Mouse (Mus musculus) T-helper 2 cell (primary cell): ENCODE measurements around the gene Ttc28.

Experiments
- in situ Hi-C: fragments of 300-600 bp; cut with MboI, MseI; formaldehyde crosslinking; loops from one replicate; pipeline ENCODE4 v1.15.1; 2025; ENCODE audit warnings: high pct_unique_total_duplicates

The Ttc28 gene

DNA sequence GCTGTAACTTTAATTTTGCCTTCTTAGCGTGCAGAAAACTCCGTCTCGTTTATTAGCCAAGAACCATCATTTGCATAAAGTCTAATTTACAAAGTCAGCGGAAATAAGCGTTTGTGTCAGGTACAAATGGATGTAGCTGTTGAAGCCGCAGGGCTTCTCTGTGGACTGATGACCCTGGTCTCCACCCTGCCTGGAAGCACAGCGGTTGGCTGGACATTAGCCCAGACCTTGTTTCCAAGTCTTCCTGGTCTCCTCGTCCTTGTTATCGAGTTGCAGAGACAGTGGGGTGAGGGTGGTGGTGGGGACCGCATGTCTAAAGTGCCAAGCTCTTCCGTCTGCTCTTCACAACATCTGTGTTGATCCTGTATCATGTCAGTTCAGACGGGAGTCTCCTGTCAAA, 246.1 kb downstream of the Ttc28 start:
- in situ Hi-C loops: no loop called here

DNA sequence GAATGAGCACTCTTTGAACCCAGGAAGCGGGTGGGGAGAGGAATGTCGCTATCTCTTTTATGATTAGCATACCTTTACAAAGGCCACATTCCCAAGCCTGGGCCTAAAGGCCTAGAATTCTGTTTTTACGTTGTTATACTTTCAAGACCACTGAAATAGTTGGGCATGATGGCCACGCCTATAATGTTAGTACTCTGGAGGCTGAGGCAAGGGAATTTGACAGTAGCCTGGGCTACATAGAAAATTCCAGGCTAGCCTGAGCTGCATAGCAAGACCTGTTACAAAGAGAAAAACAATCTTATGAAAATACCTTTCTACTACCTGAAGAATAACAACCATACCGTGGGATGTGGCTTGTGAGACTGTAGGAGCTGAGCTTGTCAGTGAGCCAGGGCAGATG, 248.2 kb downstream of the Ttc28 start:
- in situ Hi-C loops: no loop called here

DNA sequence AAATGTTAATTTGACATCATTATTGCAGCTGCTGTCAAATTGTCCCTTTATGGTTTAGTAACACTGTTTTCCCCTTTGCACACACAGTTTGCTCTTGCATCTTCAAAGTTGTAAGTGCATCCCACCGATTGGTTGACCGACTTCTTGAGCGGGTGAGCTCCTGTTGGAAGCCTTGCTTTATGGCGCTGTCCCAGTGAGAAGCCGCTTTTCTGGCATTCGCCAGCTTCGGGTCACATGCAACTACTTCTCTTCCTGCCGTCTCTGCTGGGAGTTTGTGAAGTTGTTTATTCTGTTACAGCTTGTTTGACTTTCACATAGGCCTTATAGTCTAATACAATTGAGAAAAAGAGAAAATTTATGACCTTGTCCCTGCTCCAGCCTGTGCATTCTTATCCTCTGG, 250.5 kb downstream of the Ttc28 start:
- in situ Hi-C loops: no loop called here

DNA sequence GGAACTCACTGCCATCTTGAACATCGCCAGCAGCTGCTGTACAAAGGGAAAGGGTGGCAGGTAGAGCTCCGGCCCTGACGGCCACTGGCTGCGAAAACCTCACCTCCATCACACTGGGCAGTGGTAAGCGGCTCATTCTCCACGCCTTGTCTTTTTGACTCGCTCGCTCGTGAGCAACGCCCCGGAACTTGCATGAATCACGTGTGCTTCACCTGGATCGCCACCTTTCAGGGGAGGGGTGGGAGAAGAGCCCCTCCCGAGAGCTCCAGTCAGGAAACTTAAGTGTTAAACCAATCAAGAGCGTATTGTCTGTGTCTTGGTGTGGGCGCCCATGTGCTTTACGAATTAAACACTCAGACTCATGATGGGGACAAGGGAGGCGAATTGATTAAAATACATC, 252.0 kb downstream of the Ttc28 start:
- in situ Hi-C loops: no loop called here

DNA sequence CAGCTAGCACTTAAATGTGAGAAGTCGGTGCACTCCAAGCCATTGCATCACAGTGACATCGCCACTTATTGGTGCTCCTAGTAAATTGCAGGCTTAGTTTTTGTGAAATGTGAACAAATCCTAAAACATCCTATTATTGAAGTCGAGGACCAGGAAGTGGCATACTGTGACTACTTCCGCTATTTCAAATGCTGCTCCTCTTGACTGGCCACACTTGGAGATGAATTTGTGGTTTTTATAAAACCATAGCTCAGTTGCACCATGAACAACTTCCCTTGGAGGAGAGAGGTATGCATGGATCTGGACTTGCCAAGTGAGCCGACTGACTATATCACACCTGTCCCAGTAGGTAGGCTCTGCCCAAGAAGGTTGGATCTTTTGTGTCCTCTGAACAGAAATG, 253.5 kb downstream of the Ttc28 start:
- in situ Hi-C loops: no loop called here

DNA sequence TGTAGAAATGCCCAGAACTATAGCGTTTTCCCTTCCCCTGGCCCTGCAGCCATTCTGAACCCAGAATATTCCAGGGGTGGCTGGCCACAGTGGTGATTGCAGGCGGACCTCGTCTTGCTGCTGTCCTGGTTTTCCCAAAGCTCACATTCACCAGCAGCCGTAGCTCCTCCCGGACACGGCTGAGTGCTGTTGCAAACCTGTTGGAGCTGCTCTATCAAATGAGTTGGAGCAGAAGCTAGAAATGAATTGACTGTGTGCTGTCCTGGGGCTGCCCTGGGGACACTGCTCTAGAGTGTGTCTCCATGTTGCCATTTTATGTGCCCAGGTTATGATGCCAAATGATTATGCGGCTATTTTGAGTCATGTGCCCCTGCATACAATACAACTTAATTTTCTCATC, 254.2 kb downstream of the Ttc28 start:
- in situ Hi-C loops: no loop called here

DNA sequence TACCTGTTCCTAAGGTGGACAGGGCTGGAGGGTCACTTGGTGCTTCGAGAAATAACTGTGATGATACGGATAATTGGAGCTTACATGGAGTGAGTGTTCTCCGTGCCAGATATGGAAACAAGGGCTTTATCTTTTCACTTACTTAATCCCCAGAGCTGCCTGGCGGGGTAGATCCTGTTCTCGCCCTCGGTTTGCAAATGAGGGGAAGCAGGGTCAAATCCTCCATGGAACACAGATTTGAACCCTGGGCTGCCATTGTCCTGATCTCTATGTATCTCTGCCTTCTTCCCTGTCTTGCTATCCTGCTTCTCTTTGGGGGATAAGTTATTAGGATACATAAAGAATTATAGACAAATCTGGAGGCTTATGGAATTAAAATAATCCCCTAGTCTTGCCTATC, 257.7 kb downstream of the Ttc28 start:
- in situ Hi-C loops: no loop called here

DNA sequence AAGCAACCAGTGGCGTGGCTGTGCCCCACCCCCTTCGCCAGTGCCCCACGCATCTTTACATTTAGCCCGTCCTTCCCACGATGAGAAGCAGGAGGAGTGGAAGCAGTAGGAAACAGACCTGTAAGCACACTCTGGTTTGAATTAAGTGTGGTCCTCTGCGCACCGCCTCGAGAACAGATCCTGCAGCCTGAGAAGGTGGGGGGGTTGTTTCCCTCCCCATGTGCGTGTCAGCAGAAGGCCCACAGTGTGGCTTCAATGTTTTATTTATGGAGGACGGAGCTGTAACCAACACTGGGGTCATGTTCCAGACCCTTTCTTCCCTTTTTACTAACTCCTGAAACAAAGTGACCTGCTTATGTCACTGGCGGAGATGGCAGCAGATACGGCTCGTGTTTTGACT, 258.1 kb downstream of the Ttc28 start:
- in situ Hi-C loops: no loop called here

DNA sequence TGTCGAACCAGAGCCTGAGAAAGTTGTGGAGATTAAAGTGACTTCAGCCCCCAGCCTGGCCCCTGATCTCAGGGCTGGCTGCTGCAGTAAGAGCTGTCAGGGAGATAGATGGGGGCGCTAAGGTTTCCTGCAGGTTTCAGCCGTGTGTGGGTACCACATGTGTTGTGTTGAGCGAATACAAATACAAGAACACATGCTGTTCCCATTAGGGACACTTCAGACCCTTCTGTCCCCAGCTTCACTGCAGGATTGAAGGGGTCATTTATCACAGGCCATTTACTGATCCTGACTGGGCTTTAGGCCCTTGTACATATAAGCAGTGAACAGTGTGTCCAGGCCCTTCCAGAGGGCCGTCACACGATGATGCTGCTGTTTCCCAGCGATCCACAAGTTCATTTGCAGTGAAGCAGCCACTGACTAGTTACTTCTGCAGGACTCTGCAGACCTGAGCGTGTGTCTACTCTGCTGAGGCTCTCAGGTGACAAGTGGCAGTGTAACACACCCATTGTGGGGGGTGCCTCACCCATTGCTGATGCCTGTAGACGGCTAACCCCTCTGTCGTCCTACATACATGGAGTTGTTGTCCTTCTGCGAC, 258.7 kb downstream of the Ttc28 start:
- in situ Hi-C loops: no loop called here

DNA sequence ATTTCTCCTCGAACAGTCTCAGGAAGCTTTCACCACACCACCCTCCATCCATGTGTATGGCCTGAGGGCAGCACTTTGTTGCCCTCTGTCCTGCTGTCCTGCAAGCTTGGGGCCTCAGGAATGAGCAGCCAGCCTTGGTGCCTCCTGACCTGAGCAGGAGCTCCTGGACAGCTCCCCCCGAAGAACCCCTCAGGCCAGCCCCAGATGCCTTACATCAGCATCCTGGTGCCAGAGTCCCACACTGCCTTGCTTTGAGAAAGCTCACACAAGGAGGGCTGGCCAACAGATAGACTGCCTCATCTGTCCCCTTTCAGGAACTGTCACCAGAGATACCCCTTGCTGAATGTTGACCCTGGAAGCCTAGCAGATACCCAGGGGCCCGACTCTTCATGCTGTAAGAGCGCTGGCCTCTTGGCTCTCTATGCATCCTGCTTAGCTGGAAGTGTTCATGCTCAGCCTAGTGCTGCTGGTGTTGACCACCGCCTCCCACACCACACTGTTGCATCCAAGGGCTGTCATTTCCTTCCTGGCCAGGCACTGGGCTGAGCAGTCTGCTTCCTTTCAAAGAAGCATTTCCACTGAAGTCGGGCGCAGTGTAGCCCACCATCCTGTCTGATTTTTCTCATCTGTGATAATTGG, 259.4 kb downstream of the Ttc28 start:
- in situ Hi-C loops: no loop called here

DNA sequence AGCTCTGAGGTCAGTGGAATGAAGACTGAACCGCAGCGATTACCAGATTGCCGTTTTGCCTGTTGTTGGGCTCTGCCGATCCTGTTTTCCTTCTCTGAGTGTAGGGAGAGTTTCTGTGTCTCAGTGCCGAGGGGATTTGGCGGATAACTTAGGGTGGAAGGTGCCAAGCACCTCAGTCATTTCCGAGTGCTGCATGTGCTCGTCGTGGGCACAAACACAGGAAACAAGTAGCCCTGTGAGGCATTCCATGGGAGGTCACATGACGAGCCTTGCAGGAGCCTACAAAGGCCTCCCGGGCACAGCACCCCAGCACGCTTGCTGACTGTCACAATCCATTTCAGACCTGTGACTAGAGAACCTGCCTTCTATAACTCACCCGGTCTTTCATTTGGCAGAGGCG, 260.0 kb downstream of the Ttc28 start:
- in situ Hi-C loops: no loop called here

DNA sequence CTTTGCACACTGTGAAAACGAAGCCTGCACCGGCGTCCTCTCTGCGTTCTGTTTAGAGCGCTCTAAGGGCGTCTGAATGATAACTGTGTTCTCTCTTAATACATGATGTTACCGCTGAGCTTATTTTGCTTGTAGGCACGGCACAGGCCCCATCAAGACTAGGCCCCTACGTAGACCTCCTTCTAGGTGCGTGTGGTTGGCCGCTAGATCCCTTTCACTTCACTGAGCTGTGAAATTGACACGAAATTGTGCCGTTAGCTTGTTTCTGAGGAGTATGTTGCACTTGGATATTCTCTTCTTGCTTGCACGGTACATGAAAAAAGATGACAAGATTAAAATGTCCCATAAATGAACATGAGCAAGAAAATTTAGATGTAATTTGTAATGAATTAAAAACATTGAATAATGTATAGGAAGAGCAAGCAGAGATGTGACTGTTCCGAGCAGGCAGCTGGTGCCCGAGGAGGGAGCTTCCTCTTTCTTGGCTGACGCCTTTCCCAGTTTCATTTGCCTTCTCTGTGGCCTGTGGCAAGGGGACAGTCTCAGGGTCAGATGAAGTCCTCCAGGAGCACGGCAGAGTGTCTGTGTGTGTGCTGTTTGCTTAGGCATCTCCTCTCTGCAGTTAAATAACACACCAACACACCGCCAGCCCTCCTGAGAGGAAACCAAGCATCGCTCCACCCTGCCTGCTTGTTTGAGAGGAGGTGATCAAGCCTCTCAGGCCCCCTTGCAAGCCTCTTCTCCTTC, 261.7 kb downstream of the Ttc28 start:
- in situ Hi-C loops: no loop called here

DNA sequence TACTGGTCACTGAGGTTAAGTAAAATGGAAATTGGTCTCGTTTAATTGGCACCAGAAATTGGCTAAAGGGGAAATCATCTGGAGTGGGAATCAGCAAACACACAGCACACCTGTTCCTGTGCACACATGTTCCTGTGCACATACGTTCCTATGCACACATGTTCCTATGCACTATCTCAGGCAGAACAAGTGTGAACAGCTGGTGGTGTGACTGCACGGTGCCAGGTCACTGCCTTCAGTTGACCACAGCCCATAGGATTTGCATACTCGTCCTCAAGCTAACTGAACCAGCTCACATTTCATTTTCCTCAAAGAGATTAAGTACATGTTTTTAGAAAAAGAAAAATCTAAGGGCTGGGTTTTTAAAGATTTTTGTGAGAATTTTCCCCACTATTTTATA, 263.2 kb downstream of the Ttc28 start:
- in situ Hi-C loops: no loop called here

DNA sequence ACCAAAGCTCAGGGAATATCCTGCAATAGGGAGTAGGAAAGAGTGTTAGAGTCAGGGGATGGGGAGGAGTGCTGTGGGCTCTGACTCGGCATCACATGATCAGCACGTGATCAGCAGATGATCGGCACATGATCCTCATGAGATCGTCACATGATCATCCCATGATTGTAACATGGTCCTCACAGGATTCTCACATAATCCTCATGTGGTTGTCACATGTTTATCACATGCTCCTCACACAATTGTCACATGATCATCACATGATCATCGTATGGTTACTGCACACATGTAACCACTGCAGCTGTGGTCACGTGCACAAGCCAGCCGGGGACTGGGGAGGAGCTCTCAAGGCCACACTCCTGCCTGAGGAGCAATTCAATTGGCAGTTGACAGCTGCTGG, 264.8 kb downstream of the Ttc28 start:
- in situ Hi-C loops: no loop called here

DNA sequence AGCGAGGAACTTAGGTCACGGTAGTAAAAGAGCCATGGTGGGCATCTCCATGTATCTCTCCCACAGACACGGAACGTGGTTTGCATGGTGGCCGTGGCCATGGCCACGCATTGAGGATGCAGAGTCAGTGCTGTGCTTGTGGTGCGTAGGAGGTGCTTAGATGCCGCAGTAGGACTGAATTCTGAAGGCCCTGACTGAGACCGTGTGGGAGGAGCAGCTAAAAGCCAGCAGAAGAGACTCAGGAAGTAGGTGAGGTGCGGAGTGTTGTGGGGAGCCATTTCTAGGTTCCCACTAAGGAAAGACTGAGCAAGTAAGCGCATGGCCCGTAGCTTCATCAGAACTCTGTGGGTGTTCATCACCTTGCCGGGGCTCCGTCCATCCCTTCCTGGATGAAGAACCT, 271.0 kb downstream of the Ttc28 start:
- in situ Hi-C loops: no loop called here

DNA sequence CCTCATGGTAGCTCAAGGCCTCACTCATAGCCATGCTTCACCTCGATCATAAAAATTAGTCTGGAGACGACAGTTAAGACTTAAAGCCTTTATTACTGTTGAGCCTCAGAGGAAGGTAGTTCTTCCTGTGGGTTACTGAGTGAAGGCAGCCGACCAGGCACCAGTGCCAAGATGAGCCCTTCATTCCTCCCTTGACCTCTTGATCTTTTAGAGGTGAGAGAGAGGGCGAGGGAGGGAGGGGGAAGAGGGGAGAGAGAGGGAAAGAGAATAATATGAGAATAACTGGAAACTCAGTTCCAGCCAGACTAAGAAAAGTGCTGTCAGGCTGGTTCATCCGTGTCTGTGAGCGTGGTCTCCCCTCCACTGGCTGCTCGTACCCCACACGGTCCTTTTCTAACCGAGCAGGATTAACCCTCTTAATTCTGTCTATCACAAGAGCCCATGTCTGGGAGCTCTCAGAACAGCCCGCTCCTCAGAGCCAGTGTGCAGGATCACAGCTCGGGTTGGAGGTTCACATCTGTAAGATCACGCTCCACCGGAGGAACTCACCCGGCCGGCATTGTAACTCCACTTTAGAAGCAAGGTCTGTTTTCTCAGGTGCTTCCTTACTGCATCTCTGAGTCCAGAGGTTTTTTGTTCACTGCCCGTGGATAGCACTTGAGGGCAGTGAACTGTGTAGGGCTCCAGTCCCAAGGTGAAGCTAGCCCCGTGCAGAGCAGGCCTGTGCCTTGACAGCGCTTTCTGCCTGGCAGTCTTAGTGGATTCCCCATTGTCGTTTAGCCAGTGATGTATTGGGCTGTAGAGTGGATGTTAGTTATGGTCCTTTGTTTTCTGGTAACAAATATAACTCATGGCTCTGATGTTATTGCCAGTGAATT, 272.5 kb downstream of the Ttc28 start:
- in situ Hi-C loops: no loop called here

DNA sequence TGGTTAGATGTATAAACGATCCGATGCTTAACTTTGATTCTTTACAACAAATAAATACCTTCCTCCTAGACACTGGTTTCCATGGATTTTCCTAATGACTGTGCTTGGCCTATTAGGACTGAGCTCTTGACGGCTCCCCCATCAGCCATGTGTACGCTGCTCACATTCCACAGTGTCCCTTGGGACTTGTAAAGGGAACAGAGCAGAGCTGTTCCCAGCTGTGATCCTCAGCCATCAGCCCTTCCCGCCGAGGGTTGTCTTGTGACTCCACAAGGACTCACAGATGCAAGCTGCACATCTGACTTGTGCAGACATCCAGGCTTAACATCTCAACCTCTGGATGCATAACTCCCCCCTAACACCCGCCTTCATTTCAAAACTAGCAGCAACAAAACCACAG, 275.0 kb downstream of the Ttc28 start:
- in situ Hi-C loops: no loop called here

DNA sequence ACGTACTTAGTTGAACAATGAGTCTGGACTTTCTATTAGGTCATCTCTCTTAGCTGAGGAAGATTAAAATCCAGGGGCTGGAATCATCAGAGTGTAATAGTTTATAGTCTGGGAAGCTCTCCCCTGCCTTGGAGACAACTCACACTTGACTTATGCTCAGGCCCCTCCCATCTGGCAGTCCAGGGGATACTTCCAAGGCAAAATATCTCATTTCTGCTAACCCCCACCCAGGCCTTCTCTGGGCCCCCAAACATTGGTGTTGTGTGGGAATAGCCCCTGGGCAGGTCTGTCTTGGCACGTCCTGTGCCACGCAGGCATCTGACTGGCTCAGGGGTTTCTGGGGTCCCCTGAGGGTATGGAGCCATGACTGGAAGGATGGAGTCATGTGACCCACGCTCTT, 275.7 kb downstream of the Ttc28 start:
- in situ Hi-C loops: no loop called here

DNA sequence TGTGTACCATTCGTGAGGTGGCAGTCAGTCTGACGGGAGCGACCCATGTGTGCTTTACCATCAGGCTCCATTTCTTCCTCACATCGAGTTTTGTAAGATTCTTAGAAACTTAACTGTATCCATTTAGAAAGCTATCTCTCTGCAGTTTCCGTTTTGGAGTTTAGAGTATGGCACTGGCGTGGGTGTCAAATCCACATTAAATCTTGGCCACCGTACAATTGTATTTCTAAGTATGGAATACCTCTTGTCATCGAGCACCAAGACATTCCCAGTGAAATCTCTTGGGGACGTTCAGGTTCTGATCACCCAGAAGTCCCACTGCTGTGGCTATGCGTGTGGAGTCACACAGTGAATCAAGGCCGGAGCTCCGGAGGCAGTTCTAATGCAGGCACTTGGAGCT, 276.3 kb downstream of the Ttc28 start:
- in situ Hi-C loops: no loop called here

DNA sequence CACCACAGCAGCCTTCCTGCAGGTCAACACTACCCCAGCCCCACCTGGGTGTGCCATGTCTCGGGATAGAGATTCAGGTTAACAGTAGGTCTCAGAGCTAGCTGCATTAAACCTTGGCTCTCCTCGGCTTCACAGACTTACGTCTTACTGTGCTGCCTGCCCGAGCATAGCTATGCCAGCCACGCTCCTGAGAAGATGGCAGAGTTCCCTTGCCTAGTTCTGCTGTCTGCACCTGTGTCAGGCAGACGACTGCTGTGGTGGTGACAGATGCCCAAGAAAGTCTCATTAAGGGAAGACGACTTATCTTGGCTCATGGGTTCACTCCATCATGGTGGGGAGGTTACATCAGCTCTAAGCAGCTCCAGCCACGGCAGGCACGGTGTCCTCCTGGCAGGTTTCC, 278.7 kb downstream of the Ttc28 start:
- in situ Hi-C loops: no loop called here

DNA sequence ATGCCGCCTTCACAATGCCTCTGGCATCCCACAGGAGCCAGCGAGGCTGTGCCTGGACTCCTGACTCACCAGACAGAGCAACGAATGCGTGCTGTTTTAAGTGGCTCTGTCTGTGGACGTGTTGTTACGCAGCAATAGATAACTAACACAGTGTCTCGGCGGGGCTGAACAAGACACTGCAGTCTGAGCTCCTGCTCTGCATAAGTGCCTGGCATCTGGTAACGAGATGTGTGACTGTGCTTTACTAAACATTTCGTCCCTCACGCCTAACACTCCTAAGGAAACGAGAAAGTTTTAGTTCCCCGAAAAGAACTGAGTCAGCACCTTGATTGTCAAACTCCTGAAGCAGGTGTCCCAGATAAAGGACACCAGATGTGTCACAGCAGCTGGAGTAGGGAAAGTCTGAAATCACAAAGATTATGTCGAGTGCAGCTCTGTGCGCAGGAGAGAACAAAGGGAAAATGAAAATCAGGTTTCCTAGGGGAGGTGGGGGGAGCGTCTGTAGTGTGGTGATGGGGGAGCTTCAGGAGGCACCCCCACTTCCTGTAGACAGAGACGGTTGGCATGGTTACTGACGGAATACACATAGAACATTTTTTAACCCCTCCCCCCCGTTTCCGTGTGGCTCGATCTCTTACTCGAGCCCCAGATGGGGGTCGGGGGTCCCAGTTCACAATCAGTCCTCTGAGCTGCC, 280.2 kb downstream of the Ttc28 start:
- in situ Hi-C loops: no loop called here
